Mouse (Mus musculus) fat pad, adult 2 months (tissue): ENCODE results near the gene Malsu1.

Source experiments
- DNase-seq: peaks from one replicate; pipeline ENCODE4 v3.0.0-alpha.2; 2011; ENCODE audit warnings: low read depth, low spot score; ENCODE audit errors: extremely low read depth

The Malsu1 gene

DNA sequence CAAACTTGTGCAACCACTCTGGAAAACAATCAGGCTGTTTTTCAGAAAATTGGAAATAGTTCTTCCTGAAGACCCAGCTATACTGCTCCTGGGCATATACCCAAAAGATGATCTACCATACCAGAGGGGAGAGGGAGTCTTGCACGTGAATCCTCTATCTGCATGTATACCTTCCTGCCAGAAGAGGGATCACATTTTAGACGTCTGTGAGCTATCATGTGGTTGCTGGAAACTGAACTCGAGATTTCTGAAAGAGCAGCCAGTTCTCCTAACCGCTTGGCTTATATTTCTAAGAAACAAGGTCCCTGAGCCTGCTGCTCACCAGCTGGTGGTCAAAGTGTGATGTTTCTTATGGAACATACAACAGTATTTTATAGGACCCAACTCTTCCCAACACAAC is 5.2 kb upstream of the Malsu1 start:
- DNase-seq = no peak

DNA sequence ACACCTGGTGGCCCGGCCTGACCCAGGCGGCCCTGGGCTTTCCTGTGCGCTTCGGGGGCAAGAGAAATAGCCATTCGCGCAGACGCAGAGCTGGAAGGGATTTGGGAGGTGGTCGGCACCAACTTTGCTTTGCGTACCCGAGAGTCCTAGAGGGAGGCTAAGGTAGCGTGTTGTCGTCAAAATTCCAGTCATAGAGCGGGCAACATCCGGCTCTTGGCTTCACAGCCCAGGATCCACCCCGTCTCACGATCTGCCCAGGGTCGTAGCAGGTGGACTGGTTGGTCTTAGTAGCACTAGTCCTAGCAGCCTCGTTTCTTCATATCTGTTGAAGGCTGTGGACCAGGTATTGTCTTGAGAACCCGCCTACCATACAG is 509 bp downstream of the Malsu1 start:
- no peak for DNase-seq

DNA sequence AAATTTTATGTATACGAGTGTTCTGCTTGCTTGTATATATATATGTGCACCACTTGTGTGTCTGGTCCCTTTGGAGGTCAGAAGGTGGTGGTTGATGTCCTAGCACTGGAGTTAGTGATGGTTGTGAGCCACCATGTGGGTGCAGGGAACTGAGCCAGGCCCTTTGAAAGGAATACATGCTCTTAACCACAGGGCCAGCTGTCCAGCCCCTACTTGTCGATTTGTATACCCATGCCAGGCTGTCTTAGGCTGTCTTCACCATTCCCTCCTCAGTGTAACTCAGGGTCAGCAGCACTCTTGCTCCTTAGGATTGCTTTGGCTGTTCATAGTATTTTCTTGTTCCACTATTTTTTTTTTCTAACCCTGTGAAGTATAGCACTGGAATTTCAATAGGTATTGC is 4.3 kb downstream of the Malsu1 start:
- no peak for DNase-seq

GRCm38 (mm10) chr6:49079313-49079712 is 5.7 kb downstream of the Malsu1 start:
- no peak for DNase-seq

DNA sequence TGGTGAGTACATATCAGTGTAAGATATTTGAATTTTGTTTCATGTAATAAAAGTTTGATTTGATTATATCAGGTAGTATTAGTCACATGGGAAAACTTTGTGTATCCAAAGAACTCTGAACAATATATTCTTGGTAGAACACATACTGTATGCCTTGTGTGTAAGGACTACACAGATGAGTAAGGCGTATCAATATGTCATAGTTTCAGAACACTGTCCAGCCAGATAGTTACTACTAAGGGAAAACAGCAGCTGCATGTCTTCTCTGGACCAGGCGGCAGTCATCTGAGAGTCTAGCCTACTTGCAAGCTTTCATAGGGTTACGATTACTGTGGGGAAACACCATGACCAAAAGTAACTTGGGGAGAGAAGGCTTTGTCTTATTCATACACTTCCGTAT is 9.4 kb downstream of the Malsu1 start:
- DNase-seq = no peak

DNA sequence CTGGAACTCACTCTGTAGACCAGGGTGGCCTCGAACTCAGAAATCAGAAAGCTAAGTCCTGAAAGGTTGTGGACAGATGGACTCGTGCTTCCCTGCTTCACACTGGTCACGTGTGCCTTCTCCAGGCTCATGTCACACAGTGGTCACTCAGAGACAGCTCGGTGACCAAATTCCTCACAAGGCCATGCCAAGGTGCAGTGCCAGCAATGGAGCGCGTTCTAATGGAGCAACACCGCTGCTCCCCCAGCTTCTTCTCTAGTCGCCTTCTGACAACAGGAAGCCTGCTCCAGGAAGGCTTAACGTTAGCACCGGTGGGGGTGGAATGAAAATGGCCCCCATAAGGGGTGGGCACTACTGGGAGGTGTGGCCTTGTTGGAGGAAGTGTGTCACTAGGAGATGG is 21.4 kb downstream of the Malsu1 start:
- no peak for DNase-seq

DNA sequence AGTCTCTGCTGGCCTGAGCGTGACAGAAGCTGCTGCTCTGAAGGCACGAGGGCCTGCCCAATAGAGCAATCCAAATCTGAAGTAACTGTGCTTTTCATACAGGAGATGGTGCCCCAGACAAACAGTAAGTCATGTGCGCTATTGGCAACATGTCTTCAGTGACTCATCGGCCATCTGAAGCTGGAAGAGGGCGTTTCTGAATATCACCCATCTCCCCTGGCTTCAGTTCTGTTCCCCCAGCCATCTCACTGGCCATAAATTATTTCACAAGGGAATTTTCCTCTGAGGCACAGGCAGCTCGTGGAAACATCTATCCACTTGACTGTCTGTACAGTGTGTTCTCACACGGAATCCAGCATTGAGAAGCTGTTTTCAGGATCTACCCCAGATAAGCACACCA is 22.8 kb downstream of the Malsu1 start:
- DNase-seq = peak; percentile 72

GRCm38 (mm10) chr6:49096933-49097461 is 23.4 kb downstream of the Malsu1 start:
- peak; percentile 91 for DNase-seq

- DNase-seq = peak; percentile 25
Observed at GRCm38 (mm10) chr6:49097596-49098110, 24.1 kb downstream of the Malsu1 start.

DNA sequence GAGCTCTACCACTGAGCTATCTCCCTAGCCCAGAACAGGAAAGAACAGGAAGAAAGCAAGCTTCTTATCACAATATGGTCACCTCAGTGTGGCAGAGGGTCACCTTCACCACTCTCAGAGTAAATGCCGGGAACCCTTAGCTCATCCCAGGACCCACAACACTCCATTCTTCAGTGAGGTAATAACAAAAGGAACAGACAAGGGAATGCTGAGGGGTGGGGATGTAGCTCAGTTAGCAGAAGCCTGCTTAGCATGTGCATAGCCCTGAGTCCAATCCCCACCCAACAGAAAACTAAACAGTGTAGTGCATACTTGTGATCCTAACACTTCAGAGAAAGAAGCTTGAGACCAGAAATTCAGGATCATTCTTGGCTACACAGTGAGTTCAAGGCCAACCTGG is 25.5 kb downstream of the Malsu1 start:
- no peak for DNase-seq

- DNase-seq = no peak
Observed at GRCm38 (mm10) chr6:49106746-49107500, 33.3 kb downstream of the Malsu1 start.

DNA sequence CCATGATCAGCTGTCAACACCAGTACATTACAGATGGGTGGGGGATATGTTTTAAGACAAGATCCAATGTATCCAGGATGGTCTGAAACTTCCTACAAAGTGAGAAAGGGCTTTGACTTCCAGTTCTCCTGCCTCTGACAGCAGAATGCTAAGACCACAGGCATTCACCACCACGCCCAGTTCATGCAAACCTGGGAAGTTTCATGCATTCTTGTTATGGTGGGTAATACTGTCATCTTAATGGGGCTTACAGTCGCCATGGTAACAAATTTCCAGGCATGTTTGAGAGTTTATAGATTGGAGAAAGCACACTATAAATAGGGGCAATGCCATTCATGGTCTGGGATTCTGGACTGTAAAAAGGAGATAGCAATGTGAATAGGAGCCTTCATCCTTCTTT is 35.6 kb downstream of the Malsu1 start:
- DNase-seq = no peak

DNA sequence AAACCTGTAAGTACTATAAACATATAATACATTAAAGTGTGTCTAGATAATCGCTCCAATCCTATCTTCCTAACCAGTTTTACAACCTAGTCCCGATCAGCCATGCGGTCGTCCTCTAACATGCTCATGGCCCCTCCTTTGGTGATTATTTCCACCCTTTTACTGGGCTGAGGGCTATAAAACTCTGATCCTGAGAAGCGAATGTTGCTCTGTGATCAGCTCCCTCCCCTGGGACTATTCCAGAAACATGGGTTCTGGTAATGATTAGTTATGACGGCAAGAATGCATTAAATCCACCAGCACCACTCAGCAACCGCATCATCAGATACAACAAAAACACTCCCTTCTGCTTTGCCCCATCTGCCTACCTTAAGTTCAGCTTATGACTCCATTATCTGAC is 40.3 kb downstream of the Malsu1 start:
- no peak for DNase-seq

- no peak for DNase-seq
Observed at GRCm38 (mm10) chr6:49114457-49114856, 40.9 kb downstream of the Malsu1 start.

DNA sequence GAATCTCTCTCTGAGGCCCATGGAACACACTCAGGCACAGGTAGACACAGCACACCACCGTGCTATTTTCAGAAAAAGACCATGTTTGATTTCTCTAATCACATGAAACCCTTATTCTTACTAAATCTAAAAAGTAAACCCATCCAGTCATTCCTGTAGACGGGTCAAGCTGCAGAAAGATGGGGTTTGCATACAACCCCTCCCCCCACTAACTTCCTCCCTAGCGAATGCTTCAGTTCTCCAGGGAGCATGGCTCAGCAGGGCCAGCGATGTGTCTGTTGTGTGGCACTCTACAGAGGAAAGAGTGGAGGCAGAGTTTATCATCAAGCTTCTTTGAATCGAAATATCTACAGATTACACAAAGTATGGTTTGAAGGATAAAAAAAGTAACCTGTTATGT is 42.0 kb downstream of the Malsu1 start:
- DNase-seq = no peak

DNA sequence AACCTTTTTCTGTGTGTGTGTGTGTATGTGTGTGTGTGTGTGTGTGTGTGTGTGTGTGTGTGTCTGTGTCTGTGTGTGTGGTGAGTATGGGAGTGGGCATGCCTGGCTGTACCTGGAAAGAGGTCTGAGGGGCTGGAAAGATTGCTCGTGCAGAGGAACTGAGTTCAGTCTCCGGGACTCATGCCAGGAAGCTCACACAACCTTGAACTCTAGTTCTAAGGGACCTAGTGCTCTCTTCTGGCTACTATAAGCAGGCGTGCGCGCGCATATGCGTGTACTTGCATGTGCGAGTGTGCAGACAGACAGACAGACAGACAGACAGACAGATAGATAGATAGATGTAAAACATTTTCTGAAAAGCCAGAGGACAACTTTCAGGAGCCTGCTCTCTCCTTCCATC is 42.6 kb downstream of the Malsu1 start:
- no peak for DNase-seq

DNA sequence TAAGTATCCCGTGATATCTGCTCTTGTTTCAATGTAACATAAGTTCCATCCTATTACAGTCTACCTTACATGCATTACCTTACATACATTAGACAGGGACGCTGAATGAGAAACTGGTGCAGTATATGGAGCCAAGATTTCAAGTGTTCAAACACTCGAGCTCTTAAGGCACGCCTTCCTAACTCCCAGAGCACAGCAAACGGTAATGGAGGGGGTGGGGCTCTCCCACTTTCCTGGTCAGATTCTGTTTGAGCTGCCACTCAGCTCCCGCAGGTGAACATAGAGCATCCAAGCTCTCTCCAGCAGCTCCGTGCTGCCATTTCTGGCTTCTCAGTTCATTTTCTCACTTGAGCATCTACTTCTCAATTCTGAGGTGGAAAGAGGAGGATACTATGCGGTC is 44.9 kb downstream of the Malsu1 start:
- DNase-seq = no peak

DNA sequence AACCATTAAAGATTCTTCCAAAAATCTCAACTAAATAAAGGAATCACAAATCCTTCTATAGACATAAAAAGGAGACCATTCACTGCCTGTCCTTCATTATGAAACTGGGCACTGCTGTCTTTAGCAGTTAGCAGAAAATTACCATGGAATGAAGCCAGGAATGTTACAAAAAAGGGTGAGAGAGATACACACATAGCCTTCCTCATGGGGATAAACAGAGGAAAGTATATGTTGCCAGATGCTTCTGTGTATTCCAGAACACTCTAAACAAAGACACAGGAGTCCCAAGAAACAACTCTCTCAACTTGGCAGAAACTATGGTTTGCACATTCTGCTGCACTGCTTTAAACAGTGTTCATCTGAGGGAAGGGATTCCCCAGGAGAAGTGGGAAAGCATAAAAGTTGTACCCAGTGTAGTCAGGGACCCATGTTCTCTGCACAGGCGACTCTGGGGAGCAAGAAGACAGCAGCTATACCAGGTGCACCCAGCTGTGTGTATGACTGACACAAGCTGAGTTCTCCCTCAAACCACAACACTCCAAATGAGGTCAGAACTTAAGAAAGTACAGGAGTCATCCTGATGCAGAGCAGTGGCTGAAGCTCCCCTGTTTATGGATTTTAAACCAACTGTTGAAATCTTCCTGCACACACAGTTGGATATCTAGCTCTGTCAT is 46.0 kb downstream of the Malsu1 start:
- no peak for DNase-seq

DNA sequence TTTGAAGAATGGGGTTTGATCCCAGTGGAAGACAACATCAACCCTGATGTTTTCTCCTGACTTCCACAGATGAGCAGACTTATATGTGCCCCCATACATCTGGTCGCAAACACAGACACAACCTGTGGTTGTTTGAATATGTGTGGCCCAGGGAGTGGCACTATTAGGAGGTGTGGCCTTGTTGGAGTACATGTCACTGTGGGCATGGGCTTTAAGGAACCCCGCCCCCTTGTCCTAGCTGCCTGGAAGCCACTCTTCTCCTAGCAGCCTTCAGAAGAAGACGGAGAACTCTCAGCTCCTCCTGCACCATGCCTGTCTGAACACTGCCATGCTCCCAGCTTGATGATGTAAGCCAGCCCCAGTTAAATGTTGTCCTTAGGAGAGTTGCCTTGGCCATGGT is 46.8 kb downstream of the Malsu1 start:
- no peak for DNase-seq

- no peak for DNase-seq
Observed at GRCm38 (mm10) chr6:49130328-49130727, 56.7 kb downstream of the Malsu1 start.

DNA sequence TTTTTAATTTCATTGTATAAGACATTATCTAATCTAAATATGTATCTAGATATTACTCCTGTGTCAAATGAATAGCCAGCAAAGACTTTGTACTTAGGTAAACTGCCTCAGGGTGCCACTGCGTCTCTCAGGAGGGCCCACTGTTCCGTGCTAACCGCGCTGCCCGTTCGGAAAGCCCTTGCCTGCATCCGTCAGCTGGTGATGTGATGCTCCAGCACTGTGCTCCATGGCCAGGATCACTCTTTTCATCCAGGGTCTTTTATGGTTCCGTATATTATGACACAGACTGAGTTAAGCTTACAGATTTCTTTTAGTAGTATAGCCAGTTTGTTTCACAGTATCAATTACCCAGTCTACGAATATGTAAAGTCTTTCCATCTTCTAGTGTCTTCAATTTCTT is 58.3 kb downstream of the Malsu1 start:
- DNase-seq = no peak

- DNase-seq = no peak
Observed at GRCm38 (mm10) chr6:49132352-49133090, 58.9 kb downstream of the Malsu1 start.
